Mouse (Mus musculus): ENCODE measurements around the gene Slc13a2. TPM values are rescaled to one million over a fixed set of nuclear protein-coding genes. Genes with fewer than 3 reads are reported as not detected.
A peak's percentile ranks its signal among the peaks of the same experiment; 100 is the strongest.

Slc13a2 gene
- total and polyA plus RNA-seq, 2 experiments from 2014 or later = 0.10 TPM; not detected in 1

DNA sequence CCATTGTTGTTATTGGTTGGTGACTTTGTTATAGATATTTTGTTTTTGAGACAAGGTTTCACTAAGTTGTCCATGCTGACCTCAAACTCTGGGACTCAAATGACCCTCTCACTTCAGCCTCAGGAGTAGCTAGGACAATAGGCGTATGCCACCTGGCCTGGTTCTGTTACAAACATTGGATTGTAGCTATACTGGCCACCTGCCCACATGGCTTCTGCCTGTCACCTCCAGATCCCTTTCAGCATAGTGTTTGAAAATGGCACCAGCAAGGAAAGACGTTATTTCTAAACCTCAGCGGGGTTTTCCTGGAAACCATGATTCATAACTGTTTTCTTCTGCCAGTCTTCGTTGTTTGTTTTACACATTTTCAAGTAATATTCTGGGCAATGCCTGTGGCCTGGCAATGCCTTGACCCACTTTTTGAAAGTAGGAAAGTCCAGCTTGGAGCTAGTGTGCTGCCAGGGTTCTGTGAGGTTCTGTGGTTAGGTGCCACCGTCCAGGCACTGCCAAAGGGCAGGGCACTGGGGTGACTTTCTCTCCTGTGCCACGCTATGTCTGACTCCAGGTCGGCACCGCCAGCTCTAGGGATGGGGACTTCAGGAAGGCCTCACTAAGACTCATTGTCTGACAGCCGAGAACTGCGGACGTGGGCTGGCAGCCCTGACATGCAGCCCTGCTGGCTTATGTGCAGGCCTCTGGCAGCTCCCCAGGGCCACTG is 10.3 kb downstream of the Slc13a2 start:
- Histone ChIP-seq H3K4me1 (ENCODE audit: insufficient read depth, low read length) (no peaks in the 10 kb centered on the region), H3K4me3 (ENCODE audit: low read length) (no peak overlapping the region), H3K9me3 (ENCODE audit: low read length) (no peaks in the 10 kb centered on the region), H3K36me3 (ENCODE audit: insufficient read depth, low read length) (no peaks in the 10 kb centered on the region), H3K27ac (peak overlapping the region; percentile 41; the same call in 1 of the 2 replicates), H3K4me2 (ENCODE audit: low read depth, low read length) (no peak overlapping the region), H3K9ac (replicated peaks; ENCODE audit: low read length) (no peak overlapping the region), H3K27me3 (ENCODE audit: insufficient read depth, low read length) (no peaks in the 10 kb centered on the region)
- no peak for TF ChIP-seq CTCF (IDR thresholded peaks at IDR 0.05; ENCODE audit: low read depth)
- no peak for ATAC-seq
- DNase-seq (ENCODE audit: low spot score) = peak; percentile 38
- WGBS = 56% methylated on average over 11 of the region's 11 CpGs

DNA sequence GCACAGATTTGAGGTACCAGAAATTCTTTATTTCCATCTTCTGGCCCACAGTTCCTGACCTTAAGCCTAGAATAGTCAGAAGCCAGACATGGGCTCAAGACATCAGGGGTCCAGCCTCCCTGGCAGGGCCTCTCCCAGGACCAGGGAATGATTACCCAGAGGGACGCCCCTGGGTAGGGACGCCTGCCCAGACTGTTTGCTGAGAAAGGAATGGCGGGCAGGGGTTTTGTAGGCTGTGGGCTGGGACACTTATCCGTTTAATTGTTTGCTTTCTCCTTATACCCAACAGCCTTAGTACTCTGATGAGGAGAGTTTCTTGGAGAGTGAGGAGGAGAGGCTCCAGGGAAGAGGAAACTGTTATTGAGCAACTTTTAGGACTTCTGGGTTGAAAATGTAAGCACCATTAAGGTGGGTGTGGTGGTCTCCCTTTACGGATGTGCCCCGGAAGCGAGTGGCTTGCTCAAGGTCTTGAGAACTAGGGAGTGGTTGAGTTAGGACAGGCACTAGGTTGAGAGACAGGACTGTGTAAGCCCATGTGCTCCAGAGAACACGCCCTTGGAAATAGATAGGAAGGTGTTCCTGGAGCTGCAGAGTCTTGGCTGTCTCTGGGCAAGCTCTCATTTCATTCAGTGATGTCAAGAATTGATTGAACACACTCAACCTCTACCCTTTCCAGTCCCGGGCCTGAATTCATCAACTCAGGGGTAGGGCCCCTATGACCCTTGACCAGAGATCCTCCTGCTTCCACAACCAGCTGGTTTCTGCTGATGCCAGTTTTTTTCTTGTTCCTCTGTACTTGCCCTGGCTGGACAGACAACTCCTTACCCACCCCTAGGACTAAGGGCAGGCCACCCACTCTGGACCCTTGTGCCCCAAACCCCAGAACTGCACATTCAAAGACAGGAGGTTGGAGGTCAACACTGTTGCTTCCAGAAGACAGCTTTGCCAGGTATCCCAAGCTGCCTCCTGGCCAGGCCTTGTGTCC is 13.5 kb downstream of the Slc13a2 start:
- DNase-seq (ENCODE audit: low spot score) (no peak), ATAC-seq (no peak)
- no peaks in the 10 kb centered on the region for H3K4me1 ChIP-seq (ENCODE audit: insufficient read depth, low read length)
- TF ChIP-seq CTCF (IDR thresholded peaks at IDR 0.05; ENCODE audit: low read depth) = no peak
- H3K4me3 ChIP-seq (ENCODE audit: low read length) = no peak overlapping the region
- H3K9ac ChIP-seq (replicated peaks; ENCODE audit: low read length) = no peak overlapping the region
- no peaks in the 10 kb centered on the region for H3K27me3 ChIP-seq (ENCODE audit: insufficient read depth, low read length)
- H3K9me3 ChIP-seq (ENCODE audit: low read length) = no peaks in the 10 kb centered on the region
- H3K4me2 ChIP-seq (ENCODE audit: low read depth, low read length) = no peak overlapping the region
- H3K36me3 ChIP-seq (ENCODE audit: insufficient read depth, low read length) = no peaks in the 10 kb centered on the region
- WGBS = 79% methylated on average over 9 of the region's 9 CpGs
- H3K27ac ChIP-seq = no peak overlapping the region

DNA sequence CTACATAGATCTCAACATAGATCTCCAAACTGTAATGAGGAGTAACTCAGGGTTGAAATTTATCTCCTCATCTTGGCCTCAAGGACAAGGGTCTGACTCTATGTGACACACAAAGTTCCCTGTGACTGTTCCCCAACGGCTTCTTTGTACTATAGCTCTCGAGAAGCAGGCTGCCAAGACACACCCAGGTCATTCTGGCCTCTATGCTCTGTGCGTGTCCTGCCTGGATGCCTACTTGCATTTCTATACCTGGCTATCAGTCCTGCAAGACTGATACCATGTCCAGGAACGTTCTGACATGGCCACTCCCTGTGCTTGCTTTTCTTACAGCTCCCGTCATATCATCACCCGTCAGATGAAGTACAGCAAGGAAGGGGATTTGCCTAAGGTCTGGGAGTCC is 20.0 kb downstream of the Slc13a2 start:
- no peak overlapping the region for H3K9ac ChIP-seq (replicated peaks; ENCODE audit: low read length)
- no peaks in the 10 kb centered on the region for H3K9me3 ChIP-seq (ENCODE audit: low read length)
- H3K27ac ChIP-seq = no peak overlapping the region
- no peaks in the 10 kb centered on the region for H3K36me3 ChIP-seq (ENCODE audit: insufficient read depth, low read length)
- no peak overlapping the region for H3K4me3 ChIP-seq (ENCODE audit: low read length)
- TF ChIP-seq CTCF (IDR thresholded peaks at IDR 0.05; ENCODE audit: low read depth) = no peak
- H3K4me2 ChIP-seq (ENCODE audit: low read depth, low read length) = no peak overlapping the region
- no peak for DNase-seq (ENCODE audit: low spot score)
- no peak for ATAC-seq
- no peaks in the 10 kb centered on the region for H3K4me1 ChIP-seq (ENCODE audit: insufficient read depth, low read length)
- WGBS = 75% methylated on average over 6 of the region's 6 CpGs
- no peaks in the 10 kb centered on the region for H3K27me3 ChIP-seq (ENCODE audit: insufficient read depth, low read length)

DNA sequence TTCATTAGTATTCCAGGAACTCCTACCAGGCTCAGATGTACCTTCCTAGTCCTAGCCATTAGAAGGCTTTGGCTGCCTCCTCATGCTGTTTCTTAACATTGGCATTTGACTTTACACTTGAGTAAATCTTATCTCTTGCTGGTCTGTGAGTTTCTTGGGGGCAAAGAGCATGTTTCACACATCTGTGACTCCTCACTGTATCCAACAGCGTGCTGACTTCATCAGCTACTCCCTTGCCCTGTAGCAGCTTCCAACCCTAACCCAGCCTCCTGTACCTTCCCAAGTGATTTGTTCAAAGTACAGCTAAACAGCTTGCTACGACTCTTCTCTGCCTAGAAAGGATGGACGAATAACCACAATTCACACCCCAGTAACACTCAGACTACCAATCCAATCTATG is 20.5 kb downstream of the Slc13a2 start:
- Histone ChIP-seq H3K27me3 (ENCODE audit: insufficient read depth, low read length) (no peaks in the 10 kb centered on the region), H3K36me3 (ENCODE audit: insufficient read depth, low read length) (no peaks in the 10 kb centered on the region), H3K4me2 (ENCODE audit: low read depth, low read length) (no peak overlapping the region), H3K4me1 (ENCODE audit: insufficient read depth, low read length) (no peaks in the 10 kb centered on the region), H3K9me3 (ENCODE audit: low read length) (no peaks in the 10 kb centered on the region), H3K9ac (replicated peaks; ENCODE audit: low read length) (no peak overlapping the region), H3K4me3 (ENCODE audit: low read length) (no peak overlapping the region), H3K27ac (no peak overlapping the region)
- 67% methylated on average over 3 of the region's 3 CpGs for WGBS
- DNase-seq (ENCODE audit: low spot score) (no peak), ATAC-seq (no peak)
- TF ChIP-seq CTCF (IDR thresholded peaks at IDR 0.05; ENCODE audit: low read depth) = no peak

- Histone ChIP-seq H3K4me1 (ENCODE audit: insufficient read depth, low read length) (no peaks in the 10 kb centered on the region), H3K27me3 (ENCODE audit: insufficient read depth, low read length) (no peaks in the 10 kb centered on the region), H3K4me3 (ENCODE audit: low read length) (no peak overlapping the region), H3K9ac (replicated peaks; ENCODE audit: low read length) (no peak overlapping the region), H3K9me3 (ENCODE audit: low read length) (no peaks in the 10 kb centered on the region), H3K4me2 (ENCODE audit: low read depth, low read length) (no peak overlapping the region), H3K36me3 (ENCODE audit: insufficient read depth, low read length) (no peaks in the 10 kb centered on the region), H3K27ac (no peak overlapping the region)
- DNase-seq (ENCODE audit: low spot score) = no peak
- WGBS = 77% methylated on average over 3 of the region's 3 CpGs
- ATAC-seq = no peak
- no peak for TF ChIP-seq CTCF (IDR thresholded peaks at IDR 0.05; ENCODE audit: low read depth)
Observed at GRCm38 (mm10) chr11:78400936-78401335, 21.1 kb downstream of the Slc13a2 start.

DNA sequence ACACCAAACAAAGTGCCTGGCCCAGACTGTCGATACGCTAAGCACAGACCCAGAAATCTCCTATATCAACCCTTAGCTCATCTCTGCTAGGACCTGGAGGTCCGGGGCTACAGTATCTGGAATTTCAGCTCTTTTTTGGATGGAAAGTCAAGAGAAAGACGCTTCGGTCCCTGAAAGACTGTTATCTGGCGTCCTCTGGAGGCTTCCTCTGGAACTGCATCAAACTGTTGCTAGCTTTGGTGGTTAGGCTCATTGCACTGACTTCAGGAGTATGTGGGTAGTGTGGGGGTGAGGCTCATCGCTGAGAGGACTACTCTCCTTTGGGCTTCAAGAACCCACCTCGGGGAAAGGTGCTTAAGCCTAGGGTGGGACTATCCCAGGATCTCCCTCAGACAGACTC is 22.3 kb downstream of the Slc13a2 start:
- Histone ChIP-seq H3K27me3 (ENCODE audit: insufficient read depth, low read length) (no peaks in the 10 kb centered on the region), H3K9me3 (ENCODE audit: low read length) (no peaks in the 10 kb centered on the region), H3K4me2 (ENCODE audit: low read depth, low read length) (no peak overlapping the region), H3K4me1 (ENCODE audit: insufficient read depth, low read length) (no peaks in the 10 kb centered on the region), H3K9ac (replicated peaks; ENCODE audit: low read length) (no peak overlapping the region), H3K27ac (no peak overlapping the region), H3K4me3 (ENCODE audit: low read length) (no peak overlapping the region), H3K36me3 (ENCODE audit: insufficient read depth, low read length) (no peaks in the 10 kb centered on the region)
- WGBS = 17% methylated on average over 8 of the region's 8 CpGs
- DNase-seq (ENCODE audit: low spot score) (peak; percentile 92), ATAC-seq (peak; percentile 66)
- peak; percentile 98 for TF ChIP-seq CTCF (IDR thresholded peaks at IDR 0.05; ENCODE audit: low read depth)
